Comparison of ENCODE assay signal across 9 mouse cellular contexts in the genomic region with DNA sequence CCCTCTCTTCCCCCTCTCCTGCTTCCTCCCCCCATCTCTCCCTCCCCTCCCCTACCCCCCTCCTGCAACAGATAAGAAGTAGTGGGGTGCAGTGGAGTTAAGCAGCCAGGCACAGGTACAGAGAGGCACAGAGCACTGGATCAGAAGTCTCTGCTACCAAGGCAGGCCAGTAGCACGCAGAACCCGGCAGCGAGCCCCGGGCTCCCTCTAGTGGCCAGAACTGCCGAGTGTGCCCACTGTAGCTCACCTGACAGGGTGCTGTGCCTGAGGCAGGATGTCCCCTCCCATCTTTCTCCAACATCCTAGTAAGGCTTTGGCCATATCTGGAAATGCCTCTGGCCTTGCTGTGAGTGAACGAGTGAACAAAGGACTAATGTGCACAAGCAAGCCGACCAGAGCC. TPM values are rescaled to one million over a fixed set of nuclear protein-coding genes. Genes with fewer than 3 reads are reported as not detected.
DNase-seq lines count a peak whose midpoint lies in the region; ATAC-seq and TF ChIP-seq lines count a peak whose summit lies in the region.
"Had no signal": no experiment of that assay in that cellular context is flagged by ENCODE, and none has a peak within 500 bp of the region (broad histone marks: within the 10 kb centered on the region; RNA-seq: fewer than 3 reads in every experiment).

No protein-coding gene starts in this region.

- TF ChIP-seq CTCF in MEL (IDR thresholded peaks at IDR 0.05 in 2 of 3, conservative IDR thresholded peaks at IDR 0.05 in 1 of 3; ENCODE audit: control insufficient read depth in 1 of 3, insufficient read depth in 1 of 3, low read depth in 2 of 3, low read length in 3 of 3, poor library complexity in 1 of 3, severe bottlenecking in 1 of 3) = peak; percentile 83 to 96 (median 92)

- peak; percentile 48 for DNase-seq in MEL (ENCODE audit: low read depth, low spot score)
- DNase-seq in c-Kit-positive CD71-positive TER-119-positive erythroid progenitor cells, embryonic 14.5 days (ENCODE audit: low spot score) = peak; percentile 29
- peak; percentile 82 to 85 for DNase-seq in layer of hippocampus, postnatal 36 days
- DNase-seq in lung, postnatal 25 days (ENCODE audit: low spot score) = peak; percentile 84
- DNase-seq in right cerebral cortex, adult 18-20 months = peak; percentile 87
- DNase-seq in urinary bladder, adult 2 months (ENCODE audit: low spot score) = peak; percentile 71

- peaks cover 0 to 2% of the 10 kb centered on the region in 2 experiments; a peak in 3 of 4 replicates for H3K27me3 ChIP-seq in MEL (ENCODE audit: control insufficient read depth in 1 of 2, insufficient read depth in 2 of 2, low read length in 2 of 2)
- H3K27me3 ChIP-seq in forebrain, embryonic 16.5 days (replicated peaks; ENCODE audit: control insufficient read depth, insufficient read depth, low read length) = no peaks in the 10 kb centered on the region
- H3K27me3 ChIP-seq in hindbrain, embryonic 15.5 days = no peaks in the 10 kb centered on the region
- H3K27me3 ChIP-seq: liver, embryonic 15.5 days had no signal

- ATAC-seq in forebrain, embryonic 16.5 days = peak; percentile 57
- peak; percentile 60 for ATAC-seq in hindbrain, embryonic 15.5 days (ENCODE audit: low FRiP score, low read depth)

- H3K9me3 ChIP-seq in MEL (replicated peaks; ENCODE audit: insufficient read depth, low read length) = no peaks in the 10 kb centered on the region
- no peaks in the 10 kb centered on the region for H3K9me3 ChIP-seq in forebrain, embryonic 16.5 days (ENCODE audit: control insufficient read depth, low read length)
- no peaks in the 10 kb centered on the region for H3K9me3 ChIP-seq in hindbrain, embryonic 15.5 days
- H3K9me3 ChIP-seq: liver, embryonic 15.5 days had no signal

- no peak for TF ChIP-seq EP300 in MEL (IDR thresholded peaks at IDR 0.05; ENCODE audit: low read depth in 1 of 2, low read length in 2 of 2)

- H3K4me3 ChIP-seq in MEL (ENCODE audit: control insufficient read depth in 1 of 2, insufficient read depth in 1 of 2, low read depth in 2 of 2, low read length in 2 of 2) = no peak overlapping the region
- no peak overlapping the region for H3K4me3 ChIP-seq in forebrain, embryonic 16.5 days (replicated peaks; ENCODE audit: low read length)
- no peak overlapping the region for H3K4me3 ChIP-seq in hindbrain, embryonic 15.5 days
- H3K4me3 ChIP-seq: liver, embryonic 15.5 days had no signal

- peak; percentile 67 for TF ChIP-seq RAD21 in MEL (IDR thresholded peaks at IDR 0.05; ENCODE audit: low read depth, low read length)

- no peak for TF ChIP-seq POLR2A in MEL (IDR thresholded peaks at IDR 0.05; ENCODE audit: control insufficient read depth in 1 of 2, insufficient read depth in 1 of 2, low read depth in 1 of 2, low read length in 2 of 2, poor library complexity in 1 of 2)

- H3K27ac ChIP-seq in MEL (ENCODE audit: control insufficient read depth, low read depth, low read length) = no peak overlapping the region
- H3K27ac ChIP-seq in forebrain, embryonic 16.5 days (ENCODE audit: low read length) = no peak overlapping the region
- H3K27ac ChIP-seq in hindbrain, embryonic 15.5 days (replicated peaks) = no peak overlapping the region
- H3K27ac ChIP-seq: liver, embryonic 15.5 days had no signal

- no peaks in the 10 kb centered on the region for H3K4me1 ChIP-seq in MEL (ENCODE audit: control insufficient read depth in 1 of 2, insufficient read depth in 2 of 2, low read length in 2 of 2)
- H3K4me1 ChIP-seq in forebrain, embryonic 16.5 days (replicated peaks; ENCODE audit: control insufficient read depth, insufficient read depth, low read length) = peaks cover 5% of the 10 kb centered on the region
- H3K4me1 ChIP-seq in hindbrain, embryonic 15.5 days (replicated peaks) = peaks cover 14% of the 10 kb centered on the region; the same call in 1 of the 2 replicates
- H3K4me1 ChIP-seq: liver, embryonic 15.5 days had no signal

- no peaks in the 10 kb centered on the region for H3K79me2 ChIP-seq in MEL (ENCODE audit: control insufficient read depth, insufficient read depth, low read length, poor library complexity)

- no peaks in the 10 kb centered on the region for H3K36me3 ChIP-seq in MEL (ENCODE audit: control insufficient read depth in 1 of 2, insufficient read depth in 2 of 2, low read length in 2 of 2)
- H3K36me3 ChIP-seq in forebrain, embryonic 16.5 days (ENCODE audit: control insufficient read depth, insufficient read depth) = no peaks in the 10 kb centered on the region
- H3K36me3 ChIP-seq in hindbrain, embryonic 15.5 days = no peaks in the 10 kb centered on the region
- H3K36me3 ChIP-seq: liver, embryonic 15.5 days had no signal

- no peak overlapping the region for H3K9ac ChIP-seq in MEL (ENCODE audit: control insufficient read depth, low read depth, low read length, poor library complexity, severe bottlenecking)
- no peak overlapping the region for H3K9ac ChIP-seq in forebrain, embryonic 16.5 days (replicated peaks; ENCODE audit: low read depth, low read length)
- no peak overlapping the region for H3K9ac ChIP-seq in hindbrain, embryonic 15.5 days
- H3K9ac ChIP-seq: liver, embryonic 15.5 days had no signal

- 10% methylated on average over 7 of the region's 7 CpGs for WGBS in forebrain, embryonic 16.5 days
- WGBS in hindbrain, embryonic 15.5 days = 7% methylated on average over 7 of the region's 7 CpGs

- no peak overlapping the region for H3K4me2 ChIP-seq in forebrain, embryonic 16.5 days (ENCODE audit: low read length)
- H3K4me2 ChIP-seq in hindbrain, embryonic 15.5 days = no peak overlapping the region
- H3K4me2 ChIP-seq: liver, embryonic 15.5 days had no signal

TF ChIP-seq in MEL, 35 proteins besides CTCF, POLR2A, EP300 and RAD21:
- TF ChIP-seq POLR2AphosphoS2 (IDR thresholded peaks at IDR 0.05; ENCODE audit: low read length) = no peak
- peak; percentile 45 for TF ChIP-seq ZC3H11A (IDR thresholded peaks at IDR 0.05; ENCODE audit: low read depth, low read length)
- peak; percentile 59 for TF ChIP-seq SMC3 (IDR thresholded peaks at IDR 0.05; ENCODE audit: low read depth, low read length)
- TF ChIP-seq TCF12 (IDR thresholded peaks at IDR 0.05; ENCODE audit: low read depth, low read length) = no peak
- TF ChIP-seq MYC (IDR thresholded peaks at IDR 0.05; ENCODE audit: low read depth, low read length) = no peak
- TF ChIP-seq RCOR1 (IDR thresholded peaks at IDR 0.05; ENCODE audit: low read depth, low read length) = no peak
- no peak for TF ChIP-seq TAL1 (IDR thresholded peaks at IDR 0.05; ENCODE audit: low read length)
- TF ChIP-seq CHD1 (IDR thresholded peaks at IDR 0.05; ENCODE audit: low read depth, low read length) = no peak

RNA-seq across cellular contexts. Expression of gene Aldh1l1, which starts 51.7 kb away (rescaled TPM):
- 0.04 TPM in 1 of 2 replicates, not detected in the other for total RNA-seq in MEL (2012; rRNA removed)
- under 1 TPM in 1 of 2 experiments, not detected in 1; 0.14 TPM for polyA plus RNA-seq in MEL (2012; ENCODE audit: insufficient read depth in 1 of 2, insufficient read length in 2 of 2, low read depth in 1 of 2, low replicate concordance in 2 of 2, missing spikeins in 1 of 2)
- 33.3 and 38.0 TPM in 2 replicates for polyA plus RNA-seq in forebrain, embryonic 16.5 days (2015; fragmentation: Nextera tagmentation; extraction: Ambion mirVana)
- polyA plus RNA-seq in hindbrain, embryonic 15.5 days (2015; fragmentation: Nextera tagmentation; extraction: Ambion mirVana) = 65.8 and 81.7 TPM in 2 replicates
- total RNA-seq in layer of hippocampus, postnatal 36 days (2021) = 10 to 100 TPM; 40.9 to 41.3 TPM
- 6.2 and 7.2 TPM in 2 replicates for polyA plus RNA-seq in urinary bladder, adult 2 months (2012; rRNA removed)

Comparison
In these comparisons a context has a peak if more than half of its experiments do, and no peak if none do; other contexts are left out.
1. DNase-seq: peak in every context shown above with its lines; median percentile 87 in right cerebral cortex, adult 18-20 months; 84 in lung, postnatal 25 days; 84 in layer of hippocampus, postnatal 36 days; 71 in urinary bladder, adult 2 months; 48 in MEL; 29 in c-Kit-positive CD71-positive TER-119-positive erythroid progenitor cells, embryonic 14.5 days.